Comparison of ENCODE assay signal across 9 mouse cellular contexts in genomic region chr9:103398509-103399157, GRCm38 (mm10). TPM values are rescaled to one million over a fixed set of nuclear protein-coding genes. Genes with fewer than 3 reads are reported as not detected.
DNase-seq lines count a peak whose midpoint lies in the region; ATAC-seq and TF ChIP-seq lines count a peak whose summit lies in the region.
"Had no signal": no experiment of that assay in that cellular context is flagged by ENCODE, and none has a peak within 500 bp of the region (broad histone marks: within the 10 kb centered on the region; RNA-seq: fewer than 3 reads in every experiment).

No protein-coding gene starts in this region.

- H3K27me3 ChIP-seq in neural tube, embryonic 13.5 days = no peaks in the 10 kb centered on the region
- no peaks in the 10 kb centered on the region for H3K27me3 ChIP-seq in kidney, postnatal 0 days (ENCODE audit: insufficient read depth, low read length)

- peak overlapping the region; percentile 23; the same call in 1 of the 2 replicates for H3K27ac ChIP-seq in neural tube, embryonic 13.5 days (replicated peaks)
- no peak overlapping the region for H3K27ac ChIP-seq in kidney, postnatal 0 days

- H3K9ac ChIP-seq in neural tube, embryonic 13.5 days = no peak overlapping the region
- no peak overlapping the region for H3K9ac ChIP-seq in kidney, postnatal 0 days (ENCODE audit: low read depth, low read length)

- peak overlapping the region; percentile 7; the same call in 1 of the 2 replicates for H3K4me2 ChIP-seq in neural tube, embryonic 13.5 days
- no peak overlapping the region for H3K4me2 ChIP-seq in kidney, postnatal 0 days (ENCODE audit: low read length)

- peak; percentile 84 for ATAC-seq in neural tube, embryonic 13.5 days (ENCODE audit: low read depth)
- ATAC-seq in kidney, postnatal 0 days (replicated peaks; ENCODE audit: low FRiP score, low read depth) = no peak

- DNase-seq in frontal cortex, adult 2 months (ENCODE audit: extremely low spot score in 1 of 2, low spot score in 1 of 2) = peak; percentile 2 to 9
- DNase-seq in frontal cortex, postnatal 10 days (ENCODE audit: low spot score in 2 of 2) = no peak
- no peak for DNase-seq in neural tube, embryonic 10.5 days (ENCODE audit: extremely low spot score, low spot score)
- peak; percentile 67 for DNase-seq in kidney, postnatal 0 days (ENCODE audit: low spot score)
- DNase-seq in right cerebral cortex, postnatal 36 days (ENCODE audit: low spot score in 2 of 2) = peak; percentile 2 to 14
- DNase-seq in urinary bladder, adult 18-20 months (ENCODE audit: low spot score in 2 of 2) = no peak
- no peak for DNase-seq in T-cell, adult 2 months (ENCODE audit: low spot score)
- DNase-seq: cerebellum, postnatal 14 days had no signal

- no peaks in the 10 kb centered on the region; the same call in 1 of the 2 replicates for H3K9me3 ChIP-seq in neural tube, embryonic 13.5 days
- H3K9me3 ChIP-seq in kidney, postnatal 0 days (replicated peaks; ENCODE audit: low read length) = no peaks in the 10 kb centered on the region

- no peaks in the 10 kb centered on the region for H3K36me3 ChIP-seq in neural tube, embryonic 13.5 days
- no peaks in the 10 kb centered on the region for H3K36me3 ChIP-seq in kidney, postnatal 0 days (ENCODE audit: insufficient read depth, low read length)

- WGBS in neural tube, embryonic 13.5 days = 46% methylated on average over 21 of the region's 21 CpGs
- 41% methylated on average over 21 of the region's 21 CpGs for WGBS in kidney, postnatal 0 days

- peaks cover 13% of the 10 kb centered on the region for H3K4me1 ChIP-seq in neural tube, embryonic 13.5 days (replicated peaks)
- no peaks in the 10 kb centered on the region for H3K4me1 ChIP-seq in kidney, postnatal 0 days (replicated peaks; ENCODE audit: insufficient read depth, low read length)

- TF ChIP-seq CTCF in kidney, postnatal 0 days (IDR thresholded peaks at IDR 0.05; ENCODE audit: low read depth) = no peak

- no peak overlapping the region for H3K4me3 ChIP-seq in neural tube, embryonic 13.5 days
- no peak overlapping the region for H3K4me3 ChIP-seq in kidney, postnatal 0 days (replicated peaks; ENCODE audit: low read depth, low read length)

RNA-seq across cellular contexts. Expression of gene Cdv3, which starts 33.0 kb away (rescaled TPM):
- polyA plus RNA-seq in frontal cortex, adult 2 months (2012; rRNA removed) = 53.9 TPM in 2 replicates
- polyA plus RNA-seq in neural tube, embryonic 13.5 days (2015; fragmentation: Nextera tagmentation; extraction: Ambion mirVana) = 78.1 and 88.3 TPM in 2 replicates
- 67.5 and 79.5 TPM in 2 replicates for polyA plus RNA-seq in kidney, postnatal 0 days (2015; fragmentation: Nextera tagmentation; extraction: Ambion mirVana)

Comparison
In these comparisons a context has a peak if more than half of its experiments do, and no peak if none do; other contexts are left out.
1. DNase-seq: peak in frontal cortex, adult 2 months (2 of 2), kidney, postnatal 0 days (single experiment) and right cerebral cortex, postnatal 36 days (2 of 2); none in frontal cortex, postnatal 10 days (0 of 2), neural tube, embryonic 10.5 days (single experiment), urinary bladder, adult 18-20 months (0 of 2) and T-cell, adult 2 months (single experiment).